Mouse (Mus musculus) intestine, embryonic 14.5 days (tissue): ENCODE results near the gene Tead4. TPM values are rescaled to one million over a fixed set of nuclear protein-coding genes. Genes with fewer than 3 reads are reported as not detected.

Experiments
- ATAC-seq: fragments of 200-750 bp; cut with Nextera tagmentation; replicated peaks from 2 replicates; pipeline ENCODE4 v1.8.0; 2017; ENCODE audit warnings: low read depth, moderate number of reproducible peaks, moderate TSS enrichment, moderate library complexity; ENCODE audit not compliant: low FRiP score, low TSS enrichment
- DNase-seq: peaks from one replicate; pipeline ENCODE4 v3.0.0-alpha.2; 2018; ENCODE audit warnings: low spot score
- H3K27ac ChIP-seq: fragments of 300-500 bp; sonication (generic); 2 replicates; pipeline ENCODE4 v1.5.1; 2014; ENCODE audit warnings: low read depth, mild to moderate bottlenecking, control low read depth
- H3K27me3 ChIP-seq: fragments of 300-500 bp; sonication (generic); replicated peaks from 2 replicates; pipeline ENCODE4 v1.6.1; 2014; ENCODE audit warnings: low read length, control low read depth; ENCODE audit not compliant: control insufficient read depth, insufficient read depth
- H3K36me3 ChIP-seq: fragments of 300-500 bp; sonication (generic); 2 replicates; pipeline ENCODE4 v1.6.1; 2014; ENCODE audit warnings: low read length, control low read depth; ENCODE audit not compliant: control insufficient read depth, insufficient read depth
- H3K4me1 ChIP-seq: fragments of 300-500 bp; sonication (generic); replicated peaks from 2 replicates; pipeline ENCODE4 v1.6.1; 2014; ENCODE audit warnings: low read length, control low read depth, mixed read lengths; ENCODE audit not compliant: control insufficient read depth, insufficient read depth
- H3K4me2 ChIP-seq: fragments of 300-500 bp; sonication (generic); 2 replicates; pipeline ENCODE4 v1.6.1; 2014; ENCODE audit warnings: low read length
- H3K4me3 ChIP-seq: fragments of 300-500 bp; sonication (generic); 2 replicates; pipeline ENCODE4 v1.5.1; 2014; ENCODE audit warnings: low read depth, low read length, control low read depth, mixed read lengths
- H3K9ac ChIP-seq: fragments of 300-500 bp; sonication (generic); 2 replicates; pipeline ENCODE4 v1.6.1; 2014; ENCODE audit warnings: mild to moderate bottlenecking, low read length
- H3K9me3 ChIP-seq: fragments of 300-500 bp; sonication (generic); 2 replicates; pipeline ENCODE4 v1.6.1; 2016; ENCODE audit warnings: low read length, control low read depth; ENCODE audit not compliant: control insufficient read depth
- WGBS: fragments of 180-500 bp; shearing (Covaris S2); extraction: QIAGEN DNeasy Blood & Tissue Kit; methylation state at CpG from one replicate; pipeline ENCODE4 v1.1.7; 2014; 5-methylcytosine and 5-hydroxymethylcytosine counted together
- polyA plus RNA-seq: library from polyadenylated mRNA; unstranded; fragments of >200 nt; fragmentation: Nextera tagmentation; extraction: Ambion mirVana; gene quantifications from 2 replicates; pipeline ENCODE4 v1.2.1, GENCODE M21; 2014

Gene Tead4
- polyA plus RNA-seq, 1 experiment from 2014 or later = 1.7 TPM

DNA sequence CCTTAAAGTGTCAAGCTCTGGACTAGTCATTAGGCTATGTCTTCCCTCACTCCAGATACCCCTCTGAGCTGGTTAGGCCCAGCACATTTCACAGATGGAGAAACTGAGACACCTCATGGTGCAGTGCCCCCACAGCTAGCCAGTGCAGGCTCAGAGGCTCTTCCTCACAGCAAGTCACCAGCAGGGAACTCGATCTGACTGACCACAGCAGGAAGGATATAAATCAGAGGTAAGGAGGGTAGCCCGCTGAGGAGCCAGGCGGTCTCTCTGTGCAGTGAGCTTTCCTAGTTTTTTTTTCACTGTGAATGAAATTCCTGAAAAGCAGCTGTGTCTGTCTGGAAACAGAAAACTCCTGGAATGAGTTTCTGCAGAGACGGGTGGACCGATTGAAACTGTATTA is 21.0 kb downstream of the Tead4 start:
- DNase-seq (no peak), ATAC-seq (no peak)
- H3K4me2 ChIP-seq = no peak overlapping the region
- H3K27ac ChIP-seq = no peak overlapping the region
- 19% methylated on average over 5 of the region's 5 CpGs for WGBS
- H3K9ac ChIP-seq = no peak overlapping the region
- H3K9me3 ChIP-seq = no peaks in the 10 kb centered on the region
- peaks cover 13% of the 10 kb centered on the region for H3K4me1 ChIP-seq
- H3K36me3 ChIP-seq = no peaks in the 10 kb centered on the region
- no peak overlapping the region for H3K4me3 ChIP-seq
- no peaks in the 10 kb centered on the region for H3K27me3 ChIP-seq

DNA sequence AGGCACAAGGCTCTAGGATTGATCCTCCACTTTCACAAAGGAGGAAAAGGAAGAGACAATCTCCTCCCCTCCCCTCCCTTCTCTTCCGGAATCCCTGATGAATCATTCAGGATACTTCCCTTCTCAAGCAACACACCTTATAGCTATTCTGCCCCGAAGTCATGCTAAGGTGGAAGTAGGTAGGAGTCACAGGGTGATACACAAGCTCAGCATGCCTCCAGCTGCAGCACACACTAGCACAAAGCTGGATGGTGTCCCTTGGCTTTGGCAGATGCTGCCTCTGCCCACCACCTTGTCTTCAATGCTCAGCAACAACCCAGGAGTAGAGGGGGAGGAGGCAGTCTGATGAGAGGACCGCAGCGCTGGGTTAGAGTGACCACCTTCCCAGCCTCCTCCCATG is 21.5 kb downstream of the Tead4 start:
- Histone ChIP-seq H3K9me3 (no peaks in the 10 kb centered on the region), H3K4me1 (peaks cover 13% of the 10 kb centered on the region), H3K36me3 (no peaks in the 10 kb centered on the region), H3K27ac (no peak overlapping the region), H3K4me2 (no peak overlapping the region), H3K4me3 (no peak overlapping the region), H3K27me3 (no peaks in the 10 kb centered on the region), H3K9ac (no peak overlapping the region)
- no peak for DNase-seq
- WGBS = 78% methylated on average over 4 of the region's 4 CpGs
- ATAC-seq = no peak

DNA sequence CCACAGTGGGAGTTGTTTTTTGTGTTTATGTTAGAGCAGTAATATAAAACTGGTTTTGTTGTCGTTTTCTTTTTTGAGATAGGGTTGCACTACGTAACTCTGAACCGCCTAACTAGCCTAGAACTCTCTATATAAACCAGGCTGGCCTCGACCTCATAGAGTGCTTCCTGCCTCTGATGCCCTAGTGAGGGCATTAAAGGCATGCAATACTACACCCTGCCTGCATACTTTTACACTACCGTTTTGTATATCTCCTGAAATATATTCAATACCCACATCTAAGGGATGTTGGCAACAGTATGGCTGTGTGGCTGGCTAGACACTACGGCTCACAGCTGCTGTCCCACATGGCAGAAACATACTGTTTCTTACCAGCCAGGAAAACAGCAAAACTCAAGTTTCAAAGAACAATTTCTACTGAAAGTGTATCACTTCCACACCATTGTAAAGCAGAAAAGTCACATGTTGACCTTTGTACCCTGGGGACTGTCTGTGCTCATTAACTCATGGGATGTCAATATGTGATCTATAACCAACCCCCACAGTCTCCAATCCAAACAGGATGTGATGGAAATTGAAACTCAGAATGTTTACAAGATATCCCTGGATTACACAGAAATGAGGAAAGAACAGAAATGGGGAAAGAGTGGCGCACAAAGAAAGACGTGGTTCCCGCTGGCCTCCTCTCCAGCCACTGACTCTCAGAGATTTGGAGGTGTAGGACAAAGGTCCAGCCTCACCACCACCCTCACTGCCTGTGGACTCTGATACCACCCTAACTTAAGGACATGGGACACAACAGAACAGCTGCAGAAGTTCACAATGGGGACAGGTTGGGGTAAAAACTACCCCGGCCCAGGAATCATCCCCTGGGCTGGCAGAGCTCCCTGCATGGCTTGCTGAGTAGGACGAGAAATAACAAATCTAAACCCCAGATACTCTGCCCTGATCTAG is 23.2 kb downstream of the Tead4 start:
- ATAC-seq = no peak

DNA sequence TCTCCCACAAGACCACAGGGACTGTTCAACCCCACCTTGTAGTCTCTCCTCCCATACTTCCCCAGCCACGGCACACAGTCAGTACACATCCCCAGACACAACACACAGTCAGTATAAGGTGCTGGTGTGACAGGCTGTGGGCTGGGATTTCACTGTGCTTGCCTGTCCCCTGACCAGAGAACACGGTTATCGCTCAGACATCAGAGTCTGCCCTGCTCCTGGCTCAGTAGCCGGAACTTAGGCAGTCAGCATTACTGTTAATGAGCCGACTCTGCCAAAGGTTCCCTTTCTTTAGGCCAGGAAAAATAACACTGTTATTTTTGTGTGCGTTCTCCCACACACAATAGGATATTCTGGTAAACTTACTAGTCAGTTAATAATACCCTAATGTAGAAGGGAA is 24.3 kb downstream of the Tead4 start:
- WGBS = 89% methylated on average over 6 of the region's 6 CpGs
- Histone ChIP-seq H3K27me3 (no peaks in the 10 kb centered on the region), H3K4me1 (peaks cover 13% of the 10 kb centered on the region), H3K9ac (no peak overlapping the region), H3K9me3 (no peaks in the 10 kb centered on the region), H3K36me3 (no peaks in the 10 kb centered on the region), H3K4me2 (no peak overlapping the region), H3K4me3 (no peak overlapping the region), H3K27ac (no peak overlapping the region)
- DNase-seq (no peak), ATAC-seq (no peak)

More for the DNA sequence above, 23.2 kb downstream of the Tead4 start:
- H3K4me1 ChIP-seq = peaks cover 13% of the 10 kb centered on the region
- no peak for DNase-seq
- no peaks in the 10 kb centered on the region for H3K36me3 ChIP-seq
- no peak overlapping the region for H3K9ac ChIP-seq
- no peaks in the 10 kb centered on the region for H3K9me3 ChIP-seq
- no peak overlapping the region for H3K27ac ChIP-seq
- no peaks in the 10 kb centered on the region for H3K27me3 ChIP-seq
- no peak overlapping the region for H3K4me3 ChIP-seq
- no peak overlapping the region for H3K4me2 ChIP-seq
- WGBS = 78% methylated on average over 11 of the region's 11 CpGs

DNA sequence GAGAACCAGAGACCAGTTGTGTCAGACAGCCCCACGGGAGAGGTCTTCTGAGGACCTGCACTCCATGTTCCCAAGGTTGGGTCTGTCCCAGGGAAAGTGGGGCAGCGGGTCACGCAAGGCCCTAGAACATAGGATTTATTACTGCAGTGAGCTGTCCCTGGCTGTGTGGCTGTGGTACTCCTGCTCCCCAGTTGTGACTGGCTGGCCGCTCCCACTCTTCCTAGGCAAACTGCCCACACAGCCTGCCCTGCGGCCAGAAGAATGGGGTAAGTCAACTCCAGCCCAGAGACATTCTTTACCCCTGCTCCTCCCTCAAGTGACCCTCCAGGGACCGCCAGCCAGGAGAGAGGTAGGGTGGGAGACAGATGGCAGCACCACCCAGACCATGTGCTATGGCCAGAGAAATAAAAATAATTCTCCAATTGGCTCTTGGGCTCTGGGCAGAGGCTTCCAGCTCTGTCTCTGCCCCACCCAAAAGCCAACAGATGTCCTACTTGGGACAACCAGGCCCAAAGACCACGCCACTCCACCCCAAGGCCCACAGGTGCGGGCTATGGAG is 25.0 kb downstream of the Tead4 start:
- no peak for ATAC-seq
- Histone ChIP-seq H3K9me3 (no peaks in the 10 kb centered on the region), H3K27me3 (no peaks in the 10 kb centered on the region), H3K4me3 (no peak overlapping the region), H3K4me1 (peaks cover 11% of the 10 kb centered on the region), H3K27ac (no peak overlapping the region), H3K9ac (no peak overlapping the region), H3K36me3 (no peaks in the 10 kb centered on the region), H3K4me2 (no peak overlapping the region)
- 84% methylated on average over 8 of the region's 8 CpGs for WGBS
- DNase-seq = no peak

DNA sequence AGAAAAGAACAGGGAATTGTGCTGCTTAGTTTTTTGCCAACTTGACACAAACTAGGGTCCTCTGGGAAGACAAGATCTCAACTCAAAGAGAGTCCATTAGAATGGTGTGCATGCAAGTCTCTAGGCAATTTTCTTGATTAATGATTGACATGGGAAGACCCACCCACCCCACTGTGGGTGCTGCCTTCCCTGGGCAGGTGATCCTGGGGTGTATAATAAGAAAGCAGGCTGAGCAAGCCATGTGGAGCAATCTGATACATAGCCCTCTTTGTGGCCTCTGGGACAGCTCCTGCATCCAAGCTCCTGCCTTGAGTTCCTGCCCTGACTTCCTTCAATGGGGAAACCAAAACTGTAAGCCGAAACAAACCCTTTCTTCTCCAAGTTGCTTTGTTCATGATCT is 27.1 kb downstream of the Tead4 start:
- H3K36me3 ChIP-seq = no peaks in the 10 kb centered on the region
- no peaks in the 10 kb centered on the region for H3K27me3 ChIP-seq
- H3K4me1 ChIP-seq = no peaks in the 10 kb centered on the region
- H3K4me3 ChIP-seq = no peak overlapping the region
- no peak for DNase-seq
- H3K9ac ChIP-seq = no peak overlapping the region
- H3K27ac ChIP-seq = no peak overlapping the region
- 94% methylated on average over 1 of the region's 1 CpGs for WGBS
- no peaks in the 10 kb centered on the region for H3K9me3 ChIP-seq
- no peak for ATAC-seq
- no peak overlapping the region for H3K4me2 ChIP-seq

DNA sequence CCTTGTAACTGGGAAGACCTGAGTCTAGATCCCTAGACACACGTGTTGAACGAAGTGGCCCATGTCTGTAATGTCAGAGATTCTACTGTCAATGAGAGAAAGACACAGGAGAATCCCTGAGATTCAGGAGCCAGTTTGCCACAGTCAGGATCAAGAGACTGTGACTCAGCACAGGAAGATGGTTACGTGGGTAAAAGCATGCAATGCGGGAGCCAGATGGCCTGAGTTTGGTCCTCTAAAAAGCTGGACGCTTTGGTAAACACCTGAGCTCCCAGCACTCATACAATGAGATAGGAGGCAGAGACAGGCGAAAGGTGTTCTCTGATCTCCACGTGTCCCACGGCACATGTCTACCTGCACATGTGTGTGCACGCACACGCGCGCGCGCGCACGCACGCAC is 27.9 kb downstream of the Tead4 start:
- H3K4me1 ChIP-seq = no peaks in the 10 kb centered on the region
- no peaks in the 10 kb centered on the region for H3K36me3 ChIP-seq
- no peak overlapping the region for H3K9ac ChIP-seq
- WGBS = 95% methylated on average over 17 of the region's 17 CpGs
- ATAC-seq (no peak), DNase-seq (no peak)
- no peaks in the 10 kb centered on the region for H3K27me3 ChIP-seq
- no peak overlapping the region for H3K27ac ChIP-seq
- H3K4me3 ChIP-seq = no peak overlapping the region
- no peak overlapping the region for H3K4me2 ChIP-seq
- no peaks in the 10 kb centered on the region for H3K9me3 ChIP-seq

DNA sequence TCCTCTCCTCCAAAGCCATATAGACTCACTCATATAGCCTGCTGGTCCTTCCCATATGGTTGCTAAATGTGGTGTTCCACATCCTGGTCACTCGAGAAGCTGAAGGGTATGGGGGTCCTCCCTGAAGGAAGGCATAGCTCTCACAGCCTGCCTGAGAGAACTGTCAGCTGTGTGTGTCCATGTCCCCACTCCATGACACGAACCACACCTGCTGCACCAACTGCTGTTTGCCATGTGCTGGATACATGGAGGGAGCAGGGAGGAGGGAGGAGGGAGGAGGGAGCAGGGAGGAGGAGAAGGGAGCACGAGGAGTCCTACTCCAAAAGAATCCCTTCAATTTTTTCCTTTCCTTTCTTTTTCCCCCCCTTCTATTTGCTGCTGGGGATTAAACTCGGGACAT is 30.8 kb downstream of the Tead4 start:
- H3K4me3 ChIP-seq = no peak overlapping the region
- no peak overlapping the region for H3K9ac ChIP-seq
- H3K36me3 ChIP-seq = no peaks in the 10 kb centered on the region
- H3K27me3 ChIP-seq = no peaks in the 10 kb centered on the region
- H3K9me3 ChIP-seq = no peaks in the 10 kb centered on the region
- WGBS = 66% methylated on average over 4 of the region's 4 CpGs
- H3K4me2 ChIP-seq = no peak overlapping the region
- ATAC-seq = no peak
- no peak overlapping the region for H3K27ac ChIP-seq
- H3K4me1 ChIP-seq = no peaks in the 10 kb centered on the region
- no peak for DNase-seq
